Mouse (Mus musculus) stomach, embryonic 15.5 days (tissue): ENCODE measurements around the gene Dchs2. TPM values are rescaled to one million over a fixed set of nuclear protein-coding genes. Genes with fewer than 3 reads are reported as not detected.
A peak's percentile ranks its signal among the peaks of the same experiment; 100 is the strongest.
"Not testable (repeated sequence)": the region's sequence is repeated elsewhere in the genome, so short reads cannot be mapped to it uniquely, and the experiment has no call there.

Source experiments
- ATAC-seq: fragments of 200-750 bp; cut with Nextera tagmentation; 2 replicates; pipeline ENCODE4 v1.8.0; 2017; ENCODE audit warnings: low read depth, moderate number of reproducible peaks, moderate TSS enrichment; ENCODE audit not compliant: insufficient read depth, low FRiP score
- H3K27ac ChIP-seq: fragments of 300-500 bp; sonication (generic); 2 replicates; pipeline ENCODE4 v1.5.1; 2015; ENCODE audit warnings: mild to moderate bottlenecking, inconsistent platforms
- H3K27me3 ChIP-seq: fragments of 300-500 bp; sonication (generic); replicated peaks from 2 replicates; pipeline ENCODE4 v1.6.1; 2015; ENCODE audit warnings: inconsistent platforms
- H3K36me3 ChIP-seq: fragments of 300-500 bp; sonication (generic); 2 replicates; pipeline ENCODE4 v1.6.1; 2015; ENCODE audit warnings: inconsistent platforms
- H3K4me1 ChIP-seq: fragments of 300-500 bp; sonication (generic); 2 replicates; pipeline ENCODE4 v1.6.1; 2015; ENCODE audit warnings: inconsistent platforms
- H3K4me2 ChIP-seq: fragments of 300-500 bp; sonication (generic); 2 replicates; pipeline ENCODE4 v1.6.1; 2015; ENCODE audit warnings: mild to moderate bottlenecking, inconsistent platforms
- H3K4me3 ChIP-seq: fragments of 300-500 bp; sonication (generic); replicated peaks from 2 replicates; pipeline ENCODE4 v1.5.1; 2015; ENCODE audit warnings: inconsistent platforms
- H3K9ac ChIP-seq: fragments of 300-500 bp; sonication (generic); 2 replicates; pipeline ENCODE4 v1.6.1; 2015; ENCODE audit warnings: inconsistent platforms
- H3K9me3 ChIP-seq: fragments of 300-500 bp; sonication (generic); 2 replicates; pipeline ENCODE4 v1.6.1; 2016; ENCODE audit warnings: inconsistent platforms
- WGBS: fragments of 180-500 bp; shearing (Covaris S2); methylation state at CpG from one replicate; pipeline ENCODE4 v1.1.7; 2015; 5-methylcytosine and 5-hydroxymethylcytosine counted together
- polyA plus RNA-seq: library from polyadenylated mRNA; unstranded; fragments of >200 nt; fragmentation: Nextera tagmentation; extraction: Ambion mirVana; gene quantifications from 2 replicates; pipeline ENCODE4 v1.2.1, GENCODE M21; 2015

Dchs2 gene
- polyA plus RNA-seq, 1 experiment from 2014 or later: 0.48 TPM

DNA sequence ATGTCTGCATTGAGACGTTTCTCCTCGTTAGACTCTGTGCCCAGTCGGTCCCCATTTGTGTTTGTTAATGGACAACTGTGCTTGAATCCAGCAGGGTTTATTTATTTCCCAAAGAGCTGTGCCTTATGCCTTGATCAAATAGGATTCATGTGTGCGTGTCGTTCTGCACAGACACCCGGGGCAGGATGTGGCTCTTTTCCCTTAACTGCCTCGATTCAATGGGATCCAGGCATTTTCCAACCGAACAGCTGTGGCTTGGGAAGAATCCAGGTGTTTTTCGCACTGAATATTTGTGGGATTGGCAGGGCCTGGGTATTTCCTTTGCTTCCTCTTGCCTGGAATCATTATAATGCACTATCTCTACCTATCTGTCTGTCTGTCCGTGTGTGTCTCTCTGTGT, 10.2 kb upstream of the Dchs2 start:
- WGBS: 67% methylated on average over 10 of the region's 10 CpGs
- Histone ChIP-seq H3K4me3 (no peak overlapping the region), H3K9me3 (no peaks in the 10 kb centered on the region), H3K9ac (no peak overlapping the region), H3K4me2 (no peak overlapping the region), H3K4me1 (peaks cover 4% of the 10 kb centered on the region; the same call in 1 of the 2 replicates), H3K27me3 (no peaks in the 10 kb centered on the region), H3K36me3 (no peaks in the 10 kb centered on the region), H3K27ac (no peak overlapping the region)
- no peak for ATAC-seq

DNA sequence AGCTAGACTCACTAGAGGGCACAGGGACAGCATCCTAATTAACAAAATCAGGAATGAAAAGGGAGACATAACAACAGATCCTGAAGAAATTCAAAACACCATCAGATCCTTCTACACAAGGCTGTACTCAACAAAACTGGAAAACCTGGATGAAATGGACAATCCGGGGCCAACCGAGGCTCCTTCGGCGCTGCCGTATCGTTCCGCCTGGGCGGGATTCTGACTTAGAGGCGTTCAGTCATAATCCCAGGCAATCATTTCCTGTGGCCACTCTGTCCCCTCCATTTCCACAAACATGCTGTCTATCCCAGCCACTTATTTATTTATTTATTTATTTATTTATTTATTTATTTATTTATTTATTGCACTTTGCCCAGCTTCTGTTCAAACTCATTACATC, 3.8 kb upstream of the Dchs2 start:
- not testable (repeated sequence) for H3K4me3 ChIP-seq, H3K9me3 ChIP-seq, H3K9ac ChIP-seq, H3K36me3 ChIP-seq, H3K4me2 ChIP-seq, ATAC-seq, H3K27ac ChIP-seq
- WGBS: 93% methylated on average over 9 of the region's 9 CpGs
- Histone ChIP-seq H3K27me3 (peaks cover 27% of the 10 kb centered on the region), H3K4me1 (peaks cover 20% of the 10 kb centered on the region)

DNA sequence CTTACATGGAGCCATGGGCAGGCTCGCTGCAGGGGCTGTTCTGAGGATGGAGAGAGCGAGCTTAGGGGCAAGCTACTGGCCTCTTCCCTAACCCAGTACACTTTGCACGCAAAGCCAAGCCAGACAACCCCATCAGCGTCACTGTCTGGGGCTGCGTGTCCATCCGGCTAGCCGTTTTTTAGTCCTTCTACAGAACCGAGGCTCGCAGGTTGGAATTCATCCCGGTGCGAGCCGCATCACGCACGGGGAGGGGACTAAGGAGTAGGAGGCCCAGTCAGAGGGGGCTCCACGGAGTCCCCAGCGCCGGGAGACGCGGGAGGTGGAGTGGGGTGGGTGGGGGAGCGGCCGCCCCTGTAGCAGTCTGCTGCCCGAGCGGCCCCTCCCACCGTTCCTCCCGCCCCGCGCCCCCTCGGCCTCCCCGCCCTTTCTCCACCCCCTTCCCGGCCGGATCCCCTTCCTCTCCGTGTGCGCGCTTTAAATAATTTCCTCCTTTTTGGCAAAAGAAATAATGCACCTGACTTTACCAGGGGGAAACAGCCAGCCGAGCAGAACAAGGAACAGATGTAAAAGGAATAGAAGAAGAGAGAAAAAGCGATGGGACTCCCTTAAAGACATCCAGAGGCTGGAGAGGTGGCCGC, 541 bp upstream of the Dchs2 start:
- no peaks in the 10 kb centered on the region for H3K36me3 ChIP-seq
- WGBS: under 1% methylated on average over 36 of the region's 37 CpGs
- peak overlapping the region; percentile 49 for H3K4me3 ChIP-seq
- H3K9me3 ChIP-seq: no peaks in the 10 kb centered on the region
- H3K27ac ChIP-seq: peak overlapping the region; percentile 44
- H3K9ac ChIP-seq: no peak overlapping the region
- ATAC-seq: peak; percentile 87
- peaks cover 25% of the 10 kb centered on the region for H3K4me1 ChIP-seq
- peak overlapping the region; percentile 95 for H3K4me2 ChIP-seq
- H3K27me3 ChIP-seq: peaks cover 47% of the 10 kb centered on the region

DNA sequence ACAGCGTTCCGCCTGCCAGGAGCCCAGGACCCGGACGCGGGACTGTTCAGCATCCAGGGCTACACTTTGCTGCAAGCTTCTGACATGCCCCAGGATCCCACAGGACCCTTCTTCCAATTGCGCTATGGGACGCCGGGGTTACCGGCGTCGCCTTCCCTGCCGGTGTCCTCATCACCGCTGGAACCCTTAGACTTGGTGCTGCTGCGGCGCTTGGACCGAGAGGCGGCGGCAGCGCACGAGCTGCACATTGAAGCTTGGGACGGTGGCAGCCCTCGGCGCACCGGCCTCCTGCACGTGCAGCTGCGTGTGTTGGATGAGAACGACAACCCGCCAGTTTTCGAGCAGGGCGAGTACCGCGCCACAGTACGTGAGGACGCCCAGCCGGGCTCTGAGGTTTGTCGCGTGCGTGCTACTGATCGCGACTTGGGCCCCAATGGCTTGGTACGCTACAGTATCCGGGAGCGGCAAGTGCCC, 738 bp downstream of the Dchs2 start:
- H3K9me3 ChIP-seq: no peaks in the 10 kb centered on the region
- no peak overlapping the region for H3K27ac ChIP-seq
- H3K27me3 ChIP-seq: peaks cover 47% of the 10 kb centered on the region
- under 1% methylated on average over 43 of the region's 43 CpGs for WGBS
- peak overlapping the region; percentile 49 for H3K4me3 ChIP-seq
- no peak for ATAC-seq
- peaks cover 25% of the 10 kb centered on the region for H3K4me1 ChIP-seq
- H3K4me2 ChIP-seq: peak overlapping the region; percentile 95
- H3K9ac ChIP-seq: no peak overlapping the region
- no peaks in the 10 kb centered on the region for H3K36me3 ChIP-seq

DNA sequence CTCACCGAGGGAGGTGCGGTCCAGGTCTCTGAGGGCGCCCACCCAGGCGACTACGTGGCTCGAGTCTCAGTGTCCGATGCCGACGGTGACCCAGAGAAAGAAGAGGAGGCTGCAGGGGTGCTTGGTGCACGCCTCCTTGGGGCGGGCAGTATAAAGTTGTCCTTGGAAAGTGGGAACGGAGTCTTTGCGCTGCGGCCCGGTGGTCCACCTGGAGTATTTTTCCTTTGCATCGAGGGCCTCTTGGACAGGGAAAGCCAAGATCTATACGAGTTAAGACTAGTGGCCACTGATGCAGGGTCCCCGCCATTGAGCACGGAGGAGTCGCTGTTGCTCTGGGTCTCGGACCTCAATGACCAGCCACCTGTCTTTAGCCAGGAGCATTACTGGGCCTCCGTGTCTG, 1.4 kb downstream of the Dchs2 start:
- Histone ChIP-seq H3K4me3 (peak overlapping the region; percentile 49), H3K27ac (no peak overlapping the region), H3K4me1 (peaks cover 25% of the 10 kb centered on the region), H3K36me3 (no peaks in the 10 kb centered on the region), H3K4me2 (peak overlapping the region; percentile 95), H3K27me3 (peaks cover 47% of the 10 kb centered on the region), H3K9ac (no peak overlapping the region), H3K9me3 (no peaks in the 10 kb centered on the region)
- 5% methylated on average over 22 of the region's 22 CpGs for WGBS
- ATAC-seq: no peak

DNA sequence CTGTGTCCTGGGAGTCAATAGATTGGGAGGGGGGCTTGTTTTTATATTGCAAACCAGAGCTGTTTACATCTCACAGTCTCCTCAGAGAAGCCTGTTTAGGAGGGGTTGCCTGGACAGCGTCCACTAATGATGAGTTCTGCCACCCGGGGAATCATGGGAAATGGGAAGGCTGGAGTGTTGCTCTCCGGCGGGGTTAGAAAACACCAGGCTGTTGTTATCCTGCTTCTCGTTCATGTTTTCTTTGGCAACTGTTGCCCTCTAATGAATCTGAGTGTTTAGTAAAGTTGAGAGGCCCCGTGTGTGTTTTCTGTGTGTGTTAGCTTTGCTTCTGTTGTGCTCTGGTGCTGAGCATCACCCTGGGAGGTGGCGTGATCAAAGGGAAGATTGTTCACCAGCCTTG, 8.7 kb downstream of the Dchs2 start:
- H3K36me3 ChIP-seq: no peaks in the 10 kb centered on the region
- ATAC-seq: no peak
- H3K27me3 ChIP-seq: no peaks in the 10 kb centered on the region
- H3K4me2 ChIP-seq: no peak overlapping the region
- no peak overlapping the region for H3K4me3 ChIP-seq
- H3K9me3 ChIP-seq: no peaks in the 10 kb centered on the region
- WGBS: 65% methylated on average over 7 of the region's 7 CpGs
- H3K4me1 ChIP-seq: no peaks in the 10 kb centered on the region
- no peak overlapping the region for H3K27ac ChIP-seq
- no peak overlapping the region for H3K9ac ChIP-seq

DNA sequence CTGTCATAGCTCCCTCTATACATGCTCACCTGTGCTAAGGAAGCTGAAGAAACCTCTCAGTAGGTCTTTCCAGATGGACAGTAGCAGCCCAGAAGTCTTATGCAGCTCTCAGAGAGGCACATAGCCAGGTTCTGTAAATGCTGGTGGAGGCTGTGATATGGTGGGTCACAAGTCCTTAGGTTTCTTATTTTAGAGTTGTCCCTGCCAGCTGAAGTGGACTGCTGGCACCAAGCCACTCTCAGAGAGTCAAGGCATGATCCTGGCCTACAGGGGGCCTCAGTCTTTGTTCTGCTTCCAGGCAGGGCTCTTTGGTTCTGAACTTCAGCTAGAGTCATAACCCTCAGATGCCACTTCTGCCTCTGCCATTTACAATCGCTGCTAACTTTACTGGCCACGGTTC, 11.1 kb downstream of the Dchs2 start:
- ATAC-seq: no peak
- H3K4me3 ChIP-seq: no peak overlapping the region
- WGBS: 60% methylated on average over 2 of the region's 2 CpGs
- H3K36me3 ChIP-seq: no peaks in the 10 kb centered on the region
- no peak overlapping the region for H3K27ac ChIP-seq
- no peaks in the 10 kb centered on the region for H3K4me1 ChIP-seq
- H3K9ac ChIP-seq: no peak overlapping the region
- H3K9me3 ChIP-seq: no peaks in the 10 kb centered on the region
- no peaks in the 10 kb centered on the region for H3K27me3 ChIP-seq
- H3K4me2 ChIP-seq: no peak overlapping the region

DNA sequence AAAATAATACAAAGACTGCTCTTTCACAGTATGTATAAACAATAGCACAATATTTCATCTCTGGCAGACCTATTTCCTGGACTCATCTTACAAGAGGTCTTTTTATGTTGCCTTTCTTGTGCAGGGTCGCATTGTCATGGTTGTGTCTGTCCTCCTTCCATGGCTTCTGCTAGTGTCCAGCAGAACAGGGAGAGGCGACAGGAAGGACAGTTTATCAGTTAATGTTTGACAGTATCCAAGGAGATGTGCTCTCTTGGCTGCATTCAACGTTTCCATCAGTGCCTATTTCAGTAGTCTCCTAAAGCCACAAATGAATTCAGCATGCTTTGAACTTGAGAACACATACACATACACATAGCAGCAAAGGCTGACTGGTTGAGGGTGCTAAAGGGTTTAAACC, 17.9 kb downstream of the Dchs2 start:
- no peaks in the 10 kb centered on the region for H3K36me3 ChIP-seq
- H3K9me3 ChIP-seq: no peaks in the 10 kb centered on the region
- no peaks in the 10 kb centered on the region for H3K27me3 ChIP-seq
- WGBS: 26% methylated on average over 3 of the region's 3 CpGs
- no peaks in the 10 kb centered on the region for H3K4me1 ChIP-seq
- H3K4me2 ChIP-seq: no peak overlapping the region
- ATAC-seq: no peak
- H3K27ac ChIP-seq: no peak overlapping the region
- H3K4me3 ChIP-seq: no peak overlapping the region
- no peak overlapping the region for H3K9ac ChIP-seq

DNA sequence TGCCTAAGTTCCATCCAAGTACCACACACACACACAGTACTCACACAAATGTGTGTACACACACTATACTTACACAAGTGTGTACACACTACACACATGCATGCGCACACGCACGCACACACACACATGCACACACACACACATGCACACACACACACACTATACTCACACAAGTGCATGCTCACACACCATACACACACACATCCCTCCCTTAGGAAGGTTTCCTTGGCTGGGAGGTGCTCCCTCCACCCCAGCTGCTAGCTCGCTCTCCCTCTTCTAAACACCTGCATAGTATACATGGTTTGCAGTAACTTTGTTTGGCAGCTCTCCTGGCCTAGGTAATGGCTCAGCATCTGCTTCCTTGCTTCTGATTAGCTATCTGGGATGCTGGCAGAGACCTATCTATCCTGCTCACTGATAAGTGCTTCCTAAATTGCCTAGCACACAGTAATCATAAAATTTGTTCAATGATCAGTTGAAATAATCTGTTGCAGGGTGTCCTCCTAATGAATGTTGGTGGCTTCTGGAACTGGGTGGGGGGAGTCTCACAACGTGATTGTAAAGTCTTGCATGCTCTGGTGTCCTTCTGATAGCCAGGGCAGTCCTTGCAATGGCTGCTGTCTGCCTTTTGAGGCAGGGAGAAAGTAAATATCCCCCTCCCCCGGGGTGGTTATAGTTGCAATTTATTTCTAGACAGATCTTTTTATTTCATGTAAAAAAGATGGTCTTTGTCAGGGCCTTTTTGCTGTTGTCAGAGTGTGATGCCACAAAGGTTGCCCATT, 19.7 kb downstream of the Dchs2 start:
- Histone ChIP-seq H3K27me3 (no peaks in the 10 kb centered on the region), H3K9me3 (no peaks in the 10 kb centered on the region), H3K27ac (no peak overlapping the region), H3K4me2 (no peak overlapping the region), H3K4me3 (no peak overlapping the region), H3K36me3 (no peaks in the 10 kb centered on the region), H3K9ac (no peak overlapping the region), H3K4me1 (no peaks in the 10 kb centered on the region)
- 76% methylated on average over 6 of the region's 6 CpGs for WGBS
- no peak for ATAC-seq

DNA sequence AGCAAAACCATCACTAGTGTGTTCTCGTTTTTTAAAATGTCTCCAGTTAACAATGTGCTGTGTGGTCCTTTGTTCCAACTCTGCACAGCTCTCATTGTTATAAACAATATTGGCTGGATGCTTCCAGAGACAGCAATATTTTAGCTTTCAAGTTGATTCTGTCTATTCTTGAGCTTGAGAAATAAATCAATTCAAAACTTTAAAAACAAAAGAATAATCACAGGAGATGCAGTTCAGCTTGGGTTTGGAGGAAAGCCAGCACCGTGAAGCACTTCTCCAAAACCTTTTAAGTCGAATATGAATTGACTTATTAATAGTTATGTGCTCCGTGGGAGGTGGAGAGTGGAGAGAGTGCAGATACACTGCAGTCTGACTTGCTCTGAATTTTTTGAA, 20.3 kb downstream of the Dchs2 start:
- H3K4me3 ChIP-seq: no peak overlapping the region
- H3K9ac ChIP-seq: no peak overlapping the region
- no peaks in the 10 kb centered on the region for H3K4me1 ChIP-seq
- no peak for ATAC-seq
- H3K4me2 ChIP-seq: no peak overlapping the region
- no peaks in the 10 kb centered on the region for H3K9me3 ChIP-seq
- no peaks in the 10 kb centered on the region for H3K36me3 ChIP-seq
- no peaks in the 10 kb centered on the region for H3K27me3 ChIP-seq
- H3K27ac ChIP-seq: no peak overlapping the region
- WGBS: 26% methylated on average over 4 of the region's 4 CpGs

DNA sequence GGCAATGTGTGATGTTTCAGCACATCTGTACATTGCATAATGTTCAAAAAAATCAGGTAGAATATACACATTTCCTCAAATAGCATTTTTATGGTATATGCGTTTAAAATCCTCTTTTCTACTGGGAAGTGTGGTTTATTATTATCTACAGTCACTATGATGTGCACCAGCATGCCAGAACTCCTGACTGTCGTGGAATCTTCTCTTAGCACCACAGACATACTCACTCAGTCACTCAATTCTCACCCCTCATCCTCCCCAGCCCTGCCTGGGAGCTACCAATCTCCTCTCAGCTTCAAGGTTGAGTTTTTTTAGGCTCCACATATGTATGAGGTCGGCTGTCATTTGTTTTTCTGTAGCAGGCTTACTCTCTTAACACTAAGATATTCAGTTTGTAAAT, 20.8 kb downstream of the Dchs2 start:
- ATAC-seq: no peak
- no peaks in the 10 kb centered on the region for H3K36me3 ChIP-seq
- H3K4me3 ChIP-seq: no peak overlapping the region
- H3K9ac ChIP-seq: no peak overlapping the region
- no peak overlapping the region for H3K4me2 ChIP-seq
- H3K27me3 ChIP-seq: no peaks in the 10 kb centered on the region
- no peaks in the 10 kb centered on the region for H3K9me3 ChIP-seq
- no peak overlapping the region for H3K27ac ChIP-seq
- WGBS: 45% methylated on average over 3 of the region's 3 CpGs
- no peaks in the 10 kb centered on the region for H3K4me1 ChIP-seq

DNA sequence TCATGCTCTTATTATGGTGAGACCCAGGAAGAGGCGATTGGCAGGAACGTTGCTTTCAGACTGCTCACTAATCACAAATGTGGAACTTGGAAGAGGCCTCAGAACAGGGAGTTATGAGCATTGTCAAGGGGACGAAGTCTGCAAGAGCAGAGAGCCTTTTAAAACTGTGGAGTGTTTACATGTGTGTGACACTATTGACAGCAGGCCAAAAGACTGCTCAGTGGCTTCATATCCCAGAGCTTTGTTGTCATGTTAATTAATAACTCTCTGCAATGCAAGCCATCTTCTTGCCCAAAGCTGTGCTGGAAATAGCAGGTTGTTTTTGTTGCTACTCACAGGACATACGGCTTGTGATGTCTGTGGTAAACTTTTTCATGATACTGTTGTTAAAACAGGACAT, 27.9 kb downstream of the Dchs2 start:
- WGBS: 17% methylated on average over 4 of the region's 4 CpGs
- H3K9ac ChIP-seq: no peak overlapping the region
- H3K27ac ChIP-seq: peak overlapping the region; percentile 68
- ATAC-seq: peak; percentile 71; the same call in 1 of the 2 replicates
- H3K4me3 ChIP-seq: no peak overlapping the region
- no peaks in the 10 kb centered on the region for H3K9me3 ChIP-seq
- peaks cover 3% of the 10 kb centered on the region; the same call in 1 of the 2 replicates for H3K4me1 ChIP-seq
- no peak overlapping the region for H3K4me2 ChIP-seq
- no peaks in the 10 kb centered on the region for H3K27me3 ChIP-seq
- no peaks in the 10 kb centered on the region for H3K36me3 ChIP-seq
